Mouse (Mus musculus) kidney, adult 2 months (tissue): ENCODE measurements around the gene Nceh1. TPM values are rescaled to one million over a fixed set of nuclear protein-coding genes. Genes with fewer than 3 reads are reported as not detected.
A peak's percentile ranks its signal among the peaks of the same experiment; 100 is the strongest.

Experiments used
- DNase-seq: peaks from one replicate; pipeline ENCODE4 v3.0.0; 2021
- H3K27ac ChIP-seq: fragments of 200-500 bp; 2 replicates; pipeline ENCODE4 v1.5.1; 2012; ENCODE audit warnings: low read depth, low read length, control low read depth, inconsistent platforms; ENCODE audit not compliant: insufficient read depth
- H3K27me3 ChIP-seq: fragments of 200-500 bp; replicated peaks from 2 replicates; pipeline ENCODE4 v1.6.1; 2012; ENCODE audit warnings: mild to moderate bottlenecking, moderate library complexity, low read length, inconsistent platforms; ENCODE audit not compliant: control insufficient read depth, insufficient read depth
- H3K36me3 ChIP-seq: fragments of 200-500 bp; 2 replicates; pipeline ENCODE4 v1.6.1; 2012; ENCODE audit warnings: mild to moderate bottlenecking, moderate library complexity, low read length, inconsistent platforms; ENCODE audit not compliant: control insufficient read depth, insufficient read depth
- H3K4me1 ChIP-seq: fragments of 200-500 bp; 2 replicates; pipeline ENCODE4 v1.6.1; 2011; ENCODE audit warnings: low read length; ENCODE audit not compliant: control insufficient read depth, insufficient read depth
- H3K4me3 ChIP-seq: fragments of 200-500 bp; 2 replicates; pipeline ENCODE4 v1.5.1; 2011; ENCODE audit warnings: mild to moderate bottlenecking, low read depth, low read length, control low read depth; ENCODE audit not compliant: insufficient read depth
- CTCF ChIP-seq: fragments of 200-500 bp; conservative IDR thresholded peaks from 2 replicates; pipeline ENCODE4 v1.5.1; 2011; ENCODE audit warnings: low read depth, mild to moderate bottlenecking, control low read depth, low read length, moderate library complexity, mixed read lengths; ENCODE audit not compliant: insufficient read depth, insufficient read length
- POLR2A ChIP-seq: fragments of 200-500 bp; IDR thresholded peaks from one replicate; pipeline ENCODE4 v1.6.1; 2011; ENCODE audit warnings: low read depth, low read length, control low read depth
- WGBS: fragments of 180-500 bp; shearing (Covaris S2); methylation state at CpG from one replicate; pipeline ENCODE4 v1.1.7; 2018; 5-methylcytosine and 5-hydroxymethylcytosine counted together
- polyA plus RNA-seq: library from polyadenylated mRNA; depleted of rRNA; stranded (reverse); fragments of >200 nt; gene quantifications from 2 replicates; pipeline ENCODE4 v1.2.3, GENCODE M21; 2012; rRNA removed

The Nceh1 gene
- polyA plus RNA-seq, 1 experiment = 141 TPM

GRCm38 (mm10) chr3:27326633-27327191, 143.9 kb downstream of the Nceh1 start:
- Histone ChIP-seq H3K4me1 (peaks cover 36% of the 10 kb centered on the region), H3K27ac (peak overlapping the region; percentile 78), H3K36me3 (peaks cover 6% of the 10 kb centered on the region; the same call in 1 of the 2 replicates), H3K4me3 (no peak overlapping the region), H3K27me3 (no peaks in the 10 kb centered on the region)
- no peak for TF ChIP-seq POLR2A
- TF ChIP-seq CTCF = no peak
- DNase-seq = peak; percentile 89
- 38% methylated on average over 4 of the region's 4 CpGs for WGBS

GRCm38 (mm10) chr3:27330706-27331105, 147.9 kb downstream of the Nceh1 start:
- TF ChIP-seq POLR2A = no peak
- no peak for TF ChIP-seq CTCF
- Histone ChIP-seq H3K36me3 (peaks cover 6% of the 10 kb centered on the region; the same call in 1 of the 2 replicates), H3K4me3 (no peak overlapping the region), H3K27ac (no peak overlapping the region), H3K4me1 (peaks cover 10% of the 10 kb centered on the region), H3K27me3 (no peaks in the 10 kb centered on the region)
- WGBS = 89% methylated on average over 5 of the region's 5 CpGs
- DNase-seq = no peak

Other genes with a start within 250 kb of the Nceh1 start
- gene Ect2, start 29.1 kb upstream of the Nceh1 start, polyA plus RNA-seq = 1.3 and 2.4 TPM in 2 replicates
- gene Tnfsf10, start 134.1 kb downstream of the Nceh1 start, polyA plus RNA-seq = 11.5 and 12.8 TPM in 2 replicates
- gene Ghsr, start 188.4 kb downstream of the Nceh1 start, polyA plus RNA-seq = not detected in 2 replicates